Mouse (Mus musculus): ENCODE results near the gene Unc80. TPM values are rescaled to one million over a fixed set of nuclear protein-coding genes. Genes with fewer than 3 reads are reported as not detected.

The Unc80 gene
- polyA plus RNA-seq, 1 experiment, result not detected

DNA sequence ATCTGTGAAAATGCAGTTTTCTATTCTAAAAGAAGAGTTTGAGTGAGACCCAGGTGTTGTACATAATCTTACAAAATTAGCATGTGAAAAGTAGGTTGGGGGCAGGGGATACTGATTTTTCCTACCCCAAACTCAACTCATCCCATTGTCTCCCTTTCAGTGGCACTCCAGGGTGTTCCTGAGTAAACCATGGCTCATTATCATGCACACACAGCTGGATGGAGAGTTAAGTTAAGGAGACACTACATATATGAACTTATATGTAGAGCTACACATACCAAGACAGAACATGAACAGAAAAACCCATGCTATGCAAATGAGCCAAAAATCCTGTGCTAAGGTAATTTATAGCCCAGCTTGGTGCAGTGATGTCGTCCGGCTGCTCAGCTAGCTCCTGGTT is 25.2 kb upstream of the Unc80 start:
- H3K36me3 ChIP-seq (ENCODE audit: control insufficient read depth, insufficient read depth), result no peaks in the 10 kb centered on the region
- no peaks in the 10 kb centered on the region for H3K27me3 ChIP-seq (ENCODE audit: control insufficient read depth, insufficient read depth, insufficient read length)
- H3K79me3 ChIP-seq (ENCODE audit: low read depth), result no peaks in the 10 kb centered on the region
- no peaks in the 10 kb centered on the region for H3K79me2 ChIP-seq (ENCODE audit: control insufficient read depth, insufficient read depth)
- no peak overlapping the region for H3K4me3 ChIP-seq (ENCODE audit: insufficient read depth, poor library complexity, severe bottlenecking)
- no peak for TF ChIP-seq MYOG (IDR thresholded peaks at IDR 0.05; ENCODE audit: control insufficient read depth, extremely low read depth, insufficient read length)
- TF ChIP-seq MAX (IDR thresholded peaks at IDR 0.05), result no peak
- TF ChIP-seq CEBPB (IDR thresholded peaks at IDR 0.05; ENCODE audit: low read depth), result no peak
- TF ChIP-seq CTCF (IDR thresholded peaks at IDR 0.05; ENCODE audit: control insufficient read depth, insufficient read depth, insufficient read length), result no peak
- no peak for TF ChIP-seq FOSL1 (IDR thresholded peaks at IDR 0.05; ENCODE audit: insufficient read depth, low read length, poor library complexity, severe bottlenecking)
- TF ChIP-seq USF1 (IDR thresholded peaks at IDR 0.05; ENCODE audit: low read depth), result no peak
- TF ChIP-seq MYOD1 (IDR thresholded peaks at IDR 0.05; ENCODE audit: control insufficient read depth, insufficient read length, low read depth), result no peak
- H3ac ChIP-seq (ENCODE audit: control insufficient read depth, insufficient read length, low read depth), result no peak overlapping the region

DNA sequence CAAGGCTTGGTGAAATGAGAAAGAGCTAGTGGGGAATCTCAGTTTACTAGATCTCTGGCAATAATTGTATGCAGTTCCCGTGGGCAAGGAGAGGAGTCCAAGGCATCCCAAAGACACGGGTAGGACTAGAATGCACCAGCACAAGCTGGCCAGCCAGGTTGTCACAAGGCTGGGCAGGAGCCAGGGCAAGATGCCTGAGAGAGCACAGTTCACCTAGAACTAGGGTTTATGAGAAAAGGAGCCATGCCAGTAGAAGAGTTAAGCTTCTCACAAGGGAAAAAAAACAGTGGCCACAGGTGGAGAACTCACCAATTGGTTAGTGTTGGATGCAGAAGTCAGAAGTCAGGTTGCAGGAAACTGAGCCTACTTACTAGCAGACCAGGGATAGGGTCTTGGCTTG is 18.7 kb upstream of the Unc80 start:
- Histone ChIP-seq H3K79me2 (ENCODE audit: control insufficient read depth, insufficient read depth) (no peaks in the 10 kb centered on the region), H3K27me3 (ENCODE audit: control insufficient read depth, insufficient read depth, insufficient read length) (no peaks in the 10 kb centered on the region), H3K79me3 (ENCODE audit: low read depth) (no peaks in the 10 kb centered on the region), H3K4me3 (ENCODE audit: insufficient read depth, poor library complexity, severe bottlenecking) (no peak overlapping the region), H3K36me3 (ENCODE audit: control insufficient read depth, insufficient read depth) (no peaks in the 10 kb centered on the region), H3ac (ENCODE audit: control insufficient read depth, insufficient read length, low read depth) (no peak overlapping the region)
- TF ChIP-seq FOSL1 (IDR thresholded peaks at IDR 0.05; ENCODE audit: insufficient read depth, low read length, poor library complexity, severe bottlenecking) (no peak), CEBPB (IDR thresholded peaks at IDR 0.05; ENCODE audit: low read depth) (no peak), MAX (IDR thresholded peaks at IDR 0.05) (no peak), MYOG (IDR thresholded peaks at IDR 0.05; ENCODE audit: control insufficient read depth, extremely low read depth, insufficient read length) (no peak)

DNA sequence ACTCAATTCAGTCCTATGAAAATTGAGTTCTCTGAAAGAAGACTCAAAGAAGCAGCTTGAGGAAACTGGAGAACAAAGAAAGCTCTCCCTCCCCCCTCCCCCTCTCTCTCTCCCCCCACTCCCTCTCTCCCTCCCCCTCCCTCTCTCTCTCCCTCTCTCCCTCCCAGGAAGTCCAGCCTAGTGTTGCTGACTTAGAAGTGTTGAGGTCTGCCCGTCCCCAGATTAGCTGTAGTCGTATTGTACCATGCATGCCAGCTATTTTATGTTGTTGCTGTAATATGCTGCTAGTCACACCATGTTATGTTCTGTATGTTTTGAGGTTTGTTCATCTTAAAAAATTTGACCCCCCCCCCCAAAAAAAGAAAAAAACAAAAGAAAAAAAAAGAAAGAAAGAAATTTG is 11.6 kb upstream of the Unc80 start:
- Histone ChIP-seq H3K79me3 (ENCODE audit: low read depth) (no peaks in the 10 kb centered on the region), H3K79me2 (ENCODE audit: control insufficient read depth, insufficient read depth) (no peaks in the 10 kb centered on the region), H3ac (ENCODE audit: control insufficient read depth, insufficient read length, low read depth) (no peak overlapping the region), H3K4me3 (ENCODE audit: insufficient read depth, poor library complexity, severe bottlenecking) (no peak overlapping the region), H3K36me3 (ENCODE audit: control insufficient read depth, insufficient read depth) (no peaks in the 10 kb centered on the region), H3K27me3 (ENCODE audit: control insufficient read depth, insufficient read depth, insufficient read length) (no peaks in the 10 kb centered on the region)
- no peak for TF ChIP-seq MYOD1 (IDR thresholded peaks at IDR 0.05; ENCODE audit: control insufficient read depth, insufficient read length, low read depth)
- TF ChIP-seq USF1 (IDR thresholded peaks at IDR 0.05; ENCODE audit: low read depth), result no peak
- no peak for TF ChIP-seq MYOG (IDR thresholded peaks at IDR 0.05; ENCODE audit: control insufficient read depth, extremely low read depth, insufficient read length)
- TF ChIP-seq FOSL1 (IDR thresholded peaks at IDR 0.05; ENCODE audit: insufficient read depth, low read length, poor library complexity, severe bottlenecking), result no peak
- no peak for TF ChIP-seq CTCF (IDR thresholded peaks at IDR 0.05; ENCODE audit: control insufficient read depth, insufficient read depth, insufficient read length)
- no peak for TF ChIP-seq MAX (IDR thresholded peaks at IDR 0.05)
- no peak for TF ChIP-seq CEBPB (IDR thresholded peaks at IDR 0.05; ENCODE audit: low read depth)

DNA sequence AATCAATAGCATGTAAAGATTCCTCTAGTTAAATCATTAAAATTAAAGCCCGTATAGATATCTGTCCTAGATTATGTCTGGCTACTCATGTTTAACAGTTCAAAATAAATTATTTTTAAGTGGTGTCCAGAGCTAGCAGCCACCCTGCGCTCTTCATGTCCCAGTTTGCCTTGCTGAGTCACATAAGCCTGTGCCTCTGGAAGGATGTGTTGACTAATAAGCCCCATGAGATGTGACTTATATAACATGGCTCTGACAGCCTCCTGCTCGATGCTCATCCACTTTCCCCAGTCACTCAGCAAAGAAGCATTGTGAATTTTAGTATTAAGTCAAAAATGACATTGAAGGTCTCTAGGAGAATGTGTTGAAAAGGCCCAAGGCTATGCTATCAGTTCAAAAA is 10.4 kb upstream of the Unc80 start:
- H3K79me3 ChIP-seq (ENCODE audit: low read depth), result no peaks in the 10 kb centered on the region
- H3K79me2 ChIP-seq (ENCODE audit: control insufficient read depth, insufficient read depth), result no peaks in the 10 kb centered on the region
- H3K36me3 ChIP-seq (ENCODE audit: control insufficient read depth, insufficient read depth), result no peaks in the 10 kb centered on the region
- TF ChIP-seq MYOG (IDR thresholded peaks at IDR 0.05; ENCODE audit: control insufficient read depth, extremely low read depth, insufficient read length), result no peak
- H3K27me3 ChIP-seq (ENCODE audit: control insufficient read depth, insufficient read depth, insufficient read length), result no peaks in the 10 kb centered on the region
- H3K4me3 ChIP-seq (ENCODE audit: insufficient read depth, poor library complexity, severe bottlenecking), result no peak overlapping the region
- no peak overlapping the region for H3ac ChIP-seq (ENCODE audit: control insufficient read depth, insufficient read length, low read depth)

DNA sequence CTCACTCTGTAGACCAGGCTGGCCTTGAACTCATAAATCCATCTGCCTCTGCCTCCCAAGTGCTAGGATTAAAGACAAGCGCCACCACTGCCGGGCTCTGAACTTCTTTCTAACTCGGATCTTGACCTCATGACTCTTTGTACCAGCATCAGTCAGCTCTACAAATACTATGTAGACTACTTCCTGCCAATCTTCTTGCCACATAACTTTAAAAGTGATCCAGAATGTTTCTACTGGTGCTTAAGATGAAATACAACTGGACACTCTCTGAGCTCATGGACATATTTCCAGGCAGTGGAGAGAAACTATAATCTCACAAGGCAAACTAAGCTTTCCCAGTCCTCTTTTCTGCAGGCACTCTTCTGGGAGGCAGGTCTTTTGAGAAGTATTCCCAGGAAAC is 8.8 kb upstream of the Unc80 start:
- no peaks in the 10 kb centered on the region for H3K79me2 ChIP-seq (ENCODE audit: control insufficient read depth, insufficient read depth)
- no peak overlapping the region for H3K4me3 ChIP-seq (ENCODE audit: insufficient read depth, poor library complexity, severe bottlenecking)
- no peak for TF ChIP-seq MYOD1 (IDR thresholded peaks at IDR 0.05; ENCODE audit: control insufficient read depth, insufficient read length, low read depth)
- TF ChIP-seq CEBPB (IDR thresholded peaks at IDR 0.05; ENCODE audit: low read depth), result no peak
- TF ChIP-seq MYOG (IDR thresholded peaks at IDR 0.05; ENCODE audit: control insufficient read depth, extremely low read depth, insufficient read length), result no peak
- no peak for TF ChIP-seq USF1 (IDR thresholded peaks at IDR 0.05; ENCODE audit: low read depth)
- TF ChIP-seq FOSL1 (IDR thresholded peaks at IDR 0.05; ENCODE audit: insufficient read depth, low read length, poor library complexity, severe bottlenecking), result no peak
- no peak for TF ChIP-seq MAX (IDR thresholded peaks at IDR 0.05)
- TF ChIP-seq CTCF (IDR thresholded peaks at IDR 0.05; ENCODE audit: control insufficient read depth, insufficient read depth, insufficient read length), result no peak
- no peaks in the 10 kb centered on the region for H3K36me3 ChIP-seq (ENCODE audit: control insufficient read depth, insufficient read depth)
- no peaks in the 10 kb centered on the region for H3K27me3 ChIP-seq (ENCODE audit: control insufficient read depth, insufficient read depth, insufficient read length)
- no peaks in the 10 kb centered on the region for H3K79me3 ChIP-seq (ENCODE audit: low read depth)
- no peak overlapping the region for H3ac ChIP-seq (ENCODE audit: control insufficient read depth, insufficient read length, low read depth)

DNA sequence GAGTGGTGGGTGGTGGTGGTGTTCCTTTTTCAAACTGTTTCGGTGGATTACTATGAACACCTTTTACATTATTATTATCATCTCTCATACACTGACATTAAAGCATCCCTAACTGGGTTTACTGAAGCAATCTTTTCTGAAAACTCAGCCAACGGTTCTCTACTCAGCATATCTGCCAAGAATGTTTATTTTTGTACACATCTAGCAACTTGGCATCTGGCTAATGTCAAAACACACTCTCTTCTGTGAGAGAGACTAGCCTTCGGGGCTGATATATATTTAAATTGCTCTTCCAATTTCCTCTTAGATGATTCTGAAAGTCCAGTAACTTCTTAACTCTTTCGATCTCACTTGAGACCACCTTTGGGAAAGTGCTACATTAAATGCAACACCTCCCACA is 7.3 kb upstream of the Unc80 start:
- no peaks in the 10 kb centered on the region for H3K36me3 ChIP-seq (ENCODE audit: control insufficient read depth, insufficient read depth)
- H3K79me2 ChIP-seq (ENCODE audit: control insufficient read depth, insufficient read depth), result no peaks in the 10 kb centered on the region
- TF ChIP-seq USF1 (IDR thresholded peaks at IDR 0.05; ENCODE audit: low read depth) (no peak), MYOD1 (IDR thresholded peaks at IDR 0.05; ENCODE audit: control insufficient read depth, insufficient read length, low read depth) (no peak), FOSL1 (IDR thresholded peaks at IDR 0.05; ENCODE audit: insufficient read depth, low read length, poor library complexity, severe bottlenecking) (no peak), CTCF (IDR thresholded peaks at IDR 0.05; ENCODE audit: control insufficient read depth, insufficient read depth, insufficient read length) (no peak), MYOG (IDR thresholded peaks at IDR 0.05; ENCODE audit: control insufficient read depth, extremely low read depth, insufficient read length) (no peak), CEBPB (IDR thresholded peaks at IDR 0.05; ENCODE audit: low read depth) (no peak), MAX (IDR thresholded peaks at IDR 0.05) (no peak)
- H3K27me3 ChIP-seq (ENCODE audit: control insufficient read depth, insufficient read depth, insufficient read length), result no peaks in the 10 kb centered on the region
- H3ac ChIP-seq (ENCODE audit: control insufficient read depth, insufficient read length, low read depth), result no peak overlapping the region
- no peaks in the 10 kb centered on the region for H3K79me3 ChIP-seq (ENCODE audit: low read depth)
- H3K4me3 ChIP-seq (ENCODE audit: insufficient read depth, poor library complexity, severe bottlenecking), result no peak overlapping the region
